Mouse (Mus musculus): ENCODE measurements around the gene Klf7. TPM values are rescaled to one million over a fixed set of nuclear protein-coding genes. Genes with fewer than 3 reads are reported as not detected.

The Klf7 gene
- polyA plus RNA-seq, 1 experiment, result 4.2 TPM

- no peak overlapping the region for H3K4me3 ChIP-seq (ENCODE audit: insufficient read depth, poor library complexity, severe bottlenecking)
- peaks cover 100% of the 10 kb centered on the region for H3K79me2 ChIP-seq (ENCODE audit: control insufficient read depth, insufficient read depth)
- H3ac ChIP-seq (ENCODE audit: control insufficient read depth, insufficient read length, low read depth), result no peak overlapping the region
- H3K27me3 ChIP-seq (ENCODE audit: control insufficient read depth, insufficient read depth, insufficient read length), result no peaks in the 10 kb centered on the region
- H3K36me3 ChIP-seq (ENCODE audit: control insufficient read depth, insufficient read depth), result peaks cover 17% of the 10 kb centered on the region
- TF ChIP-seq USF1 (IDR thresholded peaks at IDR 0.05; ENCODE audit: low read depth), result no peak
- no peak for TF ChIP-seq CEBPB (IDR thresholded peaks at IDR 0.05; ENCODE audit: low read depth)
- no peak for TF ChIP-seq FOSL1 (IDR thresholded peaks at IDR 0.05; ENCODE audit: insufficient read depth, low read length, poor library complexity, severe bottlenecking)
- TF ChIP-seq MYOD1 (IDR thresholded peaks at IDR 0.05; ENCODE audit: control insufficient read depth, insufficient read length, low read depth), result no peak
- no peak for TF ChIP-seq CTCF (IDR thresholded peaks at IDR 0.05; ENCODE audit: control insufficient read depth, insufficient read depth, insufficient read length)
- no peak for TF ChIP-seq MYOG (IDR thresholded peaks at IDR 0.05; ENCODE audit: control insufficient read depth, extremely low read depth, insufficient read length)
- no peak for TF ChIP-seq MAX (IDR thresholded peaks at IDR 0.05)
- peaks cover 75% of the 10 kb centered on the region for H3K79me3 ChIP-seq (ENCODE audit: low read depth)
Observed at GRCm38 (mm10) chr1:64098800-64099199, 23.3 kb downstream of the Klf7 start.

- Histone ChIP-seq H3K27me3 (ENCODE audit: control insufficient read depth, insufficient read depth, insufficient read length) (no peaks in the 10 kb centered on the region), H3K36me3 (ENCODE audit: control insufficient read depth, insufficient read depth) (peaks cover 18% of the 10 kb centered on the region), H3ac (ENCODE audit: control insufficient read depth, insufficient read length, low read depth) (no peak overlapping the region), H3K79me2 (ENCODE audit: control insufficient read depth, insufficient read depth) (peaks cover 100% of the 10 kb centered on the region), H3K79me3 (ENCODE audit: low read depth) (peaks cover 71% of the 10 kb centered on the region), H3K4me3 (ENCODE audit: insufficient read depth, poor library complexity, severe bottlenecking) (no peak overlapping the region)
- TF ChIP-seq MYOG (IDR thresholded peaks at IDR 0.05; ENCODE audit: control insufficient read depth, extremely low read depth, insufficient read length) (no peak), MAX (IDR thresholded peaks at IDR 0.05) (no peak), MYOD1 (IDR thresholded peaks at IDR 0.05; ENCODE audit: control insufficient read depth, insufficient read length, low read depth) (no peak), USF1 (IDR thresholded peaks at IDR 0.05; ENCODE audit: low read depth) (no peak), CTCF (IDR thresholded peaks at IDR 0.05; ENCODE audit: control insufficient read depth, insufficient read depth, insufficient read length) (no peak), FOSL1 (IDR thresholded peaks at IDR 0.05; ENCODE audit: insufficient read depth, low read length, poor library complexity, severe bottlenecking) (no peak), CEBPB (IDR thresholded peaks at IDR 0.05; ENCODE audit: low read depth) (no peak)
Observed at GRCm38 (mm10) chr1:64097640-64098287, 24.3 kb downstream of the Klf7 start.

- Histone ChIP-seq H3K4me3 (ENCODE audit: insufficient read depth, poor library complexity, severe bottlenecking) (no peak overlapping the region), H3ac (ENCODE audit: control insufficient read depth, insufficient read length, low read depth) (no peak overlapping the region), H3K27me3 (ENCODE audit: control insufficient read depth, insufficient read depth, insufficient read length) (no peaks in the 10 kb centered on the region), H3K36me3 (ENCODE audit: control insufficient read depth, insufficient read depth) (peaks cover 27% of the 10 kb centered on the region), H3K79me2 (ENCODE audit: control insufficient read depth, insufficient read depth) (peaks cover 100% of the 10 kb centered on the region), H3K79me3 (ENCODE audit: low read depth) (peaks cover 68% of the 10 kb centered on the region)
- TF ChIP-seq MAX (IDR thresholded peaks at IDR 0.05), result no peak
- TF ChIP-seq FOSL1 (IDR thresholded peaks at IDR 0.05; ENCODE audit: insufficient read depth, low read length, poor library complexity, severe bottlenecking), result no peak
- no peak for TF ChIP-seq USF1 (IDR thresholded peaks at IDR 0.05; ENCODE audit: low read depth)
- TF ChIP-seq CTCF (IDR thresholded peaks at IDR 0.05; ENCODE audit: control insufficient read depth, insufficient read depth, insufficient read length), result no peak
- TF ChIP-seq MYOG (IDR thresholded peaks at IDR 0.05; ENCODE audit: control insufficient read depth, extremely low read depth, insufficient read length), result no peak
- no peak for TF ChIP-seq MYOD1 (IDR thresholded peaks at IDR 0.05; ENCODE audit: control insufficient read depth, insufficient read length, low read depth)
- TF ChIP-seq CEBPB (IDR thresholded peaks at IDR 0.05; ENCODE audit: low read depth), result no peak
Observed at GRCm38 (mm10) chr1:64093018-64093417, 29.1 kb downstream of the Klf7 start.

- H3ac ChIP-seq (ENCODE audit: control insufficient read depth, insufficient read length, low read depth), result no peak overlapping the region
- H3K4me3 ChIP-seq (ENCODE audit: insufficient read depth, poor library complexity, severe bottlenecking), result no peak overlapping the region
- no peak for TF ChIP-seq USF1 (IDR thresholded peaks at IDR 0.05; ENCODE audit: low read depth)
- no peak for TF ChIP-seq CTCF (IDR thresholded peaks at IDR 0.05; ENCODE audit: control insufficient read depth, insufficient read depth, insufficient read length)
- no peak for TF ChIP-seq MYOD1 (IDR thresholded peaks at IDR 0.05; ENCODE audit: control insufficient read depth, insufficient read length, low read depth)
- H3K27me3 ChIP-seq (ENCODE audit: control insufficient read depth, insufficient read depth, insufficient read length), result no peaks in the 10 kb centered on the region
- H3K79me3 ChIP-seq (ENCODE audit: low read depth), result peaks cover 69% of the 10 kb centered on the region
- H3K79me2 ChIP-seq (ENCODE audit: control insufficient read depth, insufficient read depth), result peaks cover 100% of the 10 kb centered on the region
- peaks cover 31% of the 10 kb centered on the region for H3K36me3 ChIP-seq (ENCODE audit: control insufficient read depth, insufficient read depth)
Observed at GRCm38 (mm10) chr1:64091591-64091990, 30.5 kb downstream of the Klf7 start.

- peaks cover 100% of the 10 kb centered on the region for H3K79me2 ChIP-seq (ENCODE audit: control insufficient read depth, insufficient read depth)
- no peak overlapping the region for H3K4me3 ChIP-seq (ENCODE audit: insufficient read depth, poor library complexity, severe bottlenecking)
- H3K79me3 ChIP-seq (ENCODE audit: low read depth), result peaks cover 71% of the 10 kb centered on the region
- TF ChIP-seq USF1 (IDR thresholded peaks at IDR 0.05; ENCODE audit: low read depth) (no peak), MAX (IDR thresholded peaks at IDR 0.05) (no peak), MYOD1 (IDR thresholded peaks at IDR 0.05; ENCODE audit: control insufficient read depth, insufficient read length, low read depth) (no peak), MYOG (IDR thresholded peaks at IDR 0.05; ENCODE audit: control insufficient read depth, extremely low read depth, insufficient read length) (no peak), CTCF (IDR thresholded peaks at IDR 0.05; ENCODE audit: control insufficient read depth, insufficient read depth, insufficient read length) (no peak), FOSL1 (IDR thresholded peaks at IDR 0.05; ENCODE audit: insufficient read depth, low read length, poor library complexity, severe bottlenecking) (no peak), CEBPB (IDR thresholded peaks at IDR 0.05; ENCODE audit: low read depth) (no peak)
- peaks cover 31% of the 10 kb centered on the region for H3K36me3 ChIP-seq (ENCODE audit: control insufficient read depth, insufficient read depth)
- H3ac ChIP-seq (ENCODE audit: control insufficient read depth, insufficient read length, low read depth), result no peak overlapping the region
- H3K27me3 ChIP-seq (ENCODE audit: control insufficient read depth, insufficient read depth, insufficient read length), result no peaks in the 10 kb centered on the region
Observed at GRCm38 (mm10) chr1:64090566-64090965, 31.5 kb downstream of the Klf7 start.

GRCm38 (mm10) chr1:64089691-64090090 is 32.4 kb downstream of the Klf7 start:
- TF ChIP-seq USF1 (IDR thresholded peaks at IDR 0.05; ENCODE audit: low read depth) (no peak), FOSL1 (IDR thresholded peaks at IDR 0.05; ENCODE audit: insufficient read depth, low read length, poor library complexity, severe bottlenecking) (no peak), CEBPB (IDR thresholded peaks at IDR 0.05; ENCODE audit: low read depth) (no peak), MYOG (IDR thresholded peaks at IDR 0.05; ENCODE audit: control insufficient read depth, extremely low read depth, insufficient read length) (no peak), MYOD1 (IDR thresholded peaks at IDR 0.05; ENCODE audit: control insufficient read depth, insufficient read length, low read depth) (no peak), CTCF (IDR thresholded peaks at IDR 0.05; ENCODE audit: control insufficient read depth, insufficient read depth, insufficient read length) (no peak), MAX (IDR thresholded peaks at IDR 0.05) (no peak)

More at GRCm38 (mm10) chr1:64089691-64090090, 32.4 kb downstream of the Klf7 start:
- Histone ChIP-seq H3K79me3 (ENCODE audit: low read depth) (peaks cover 74% of the 10 kb centered on the region), H3K4me3 (ENCODE audit: insufficient read depth, poor library complexity, severe bottlenecking) (no peak overlapping the region), H3K27me3 (ENCODE audit: control insufficient read depth, insufficient read depth, insufficient read length) (no peaks in the 10 kb centered on the region), H3K36me3 (ENCODE audit: control insufficient read depth, insufficient read depth) (peaks cover 31% of the 10 kb centered on the region), H3ac (ENCODE audit: control insufficient read depth, insufficient read length, low read depth) (no peak overlapping the region), H3K79me2 (ENCODE audit: control insufficient read depth, insufficient read depth) (peaks cover 100% of the 10 kb centered on the region)

Data from C2C12 (cell line).